Mouse (Mus musculus) MEL (cell line): ENCODE measurements around the gene Znrf4. TPM values are rescaled to one million over a fixed set of nuclear protein-coding genes. Genes with fewer than 3 reads are reported as not detected.

Experiments used
- DNase-seq: peaks from one replicate; pipeline ENCODE4 v3.0.0; 2011; ENCODE audit warnings: low read depth, low spot score
- H3K27ac ChIP-seq: 2 replicates; pipeline ENCODE4 v1.5.1; 2012; ENCODE audit warnings: low read depth, mild to moderate bottlenecking, control low read depth, low read length, moderate library complexity; ENCODE audit not compliant: control insufficient read depth
- H3K27me3 ChIP-seq, 2 experiments: fragments of 150-350 bp in 1 of 2; sonication (generic) in 1 of 2; 2 replicates each; pipeline ENCODE4 v1.6.1; 2012; ENCODE audit warnings: low read length in 2 of 2, mild to moderate bottlenecking in 2 of 2, improper control_type of control experiment in 1 of 2, moderate library complexity in 1 of 2; ENCODE audit not compliant: insufficient read depth in 2 of 2, control insufficient read depth in 1 of 2
- H3K36me3 ChIP-seq, 2 experiments: 2 replicates each; pipeline ENCODE4 v1.6.1; 2012 to 2014; ENCODE audit warnings: low read length in 2 of 2, improper control_type of control experiment in 1 of 2, inconsistent platforms in 1 of 2, mild to moderate bottlenecking in 1 of 2; ENCODE audit not compliant: insufficient read depth in 2 of 2, control insufficient read depth in 1 of 2
- H3K4me1 ChIP-seq, 2 experiments: fragments of 150-350 bp in 1 of 2; sonication (generic) in 1 of 2; 2 replicates each; pipeline ENCODE4 v1.6.1; 2012; ENCODE audit warnings: low read length in 2 of 2, improper control_type of control experiment in 1 of 2, mild to moderate bottlenecking in 1 of 2; ENCODE audit not compliant: insufficient read depth in 2 of 2, control insufficient read depth in 1 of 2
- H3K4me3 ChIP-seq, 2 experiments: fragments of 150-350 bp in 1 of 2; sonication (generic) in 1 of 2; 2 replicates each; pipeline ENCODE4 v1.5.1; 2012; ENCODE audit warnings: low read depth in 2 of 2, low read length in 2 of 2, mild to moderate bottlenecking in 2 of 2, moderate library complexity in 2 of 2, control low read depth in 1 of 2, improper control_type of control experiment in 1 of 2; ENCODE audit not compliant: control insufficient read depth in 1 of 2, insufficient read depth in 1 of 2
- H3K79me2 ChIP-seq: 2 replicates; pipeline ENCODE4 v1.6.1; 2012; ENCODE audit warnings: mild to moderate bottlenecking, low read length, moderate library complexity; ENCODE audit not compliant: control insufficient read depth, poor library complexity, insufficient read depth
- H3K9ac ChIP-seq: 2 replicates; pipeline ENCODE4 v1.6.1; 2012; ENCODE audit warnings: low read depth, mild to moderate bottlenecking, control low read depth, low read length, moderate library complexity; ENCODE audit not compliant: control insufficient read depth, poor library complexity, severe bottlenecking
- H3K9me3 ChIP-seq: fragments of 150-350 bp; sonication (generic); replicated peaks from 2 replicates; pipeline ENCODE4 v1.6.1; 2012; ENCODE audit warnings: mild to moderate bottlenecking, low read length, improper control_type of control experiment, moderate library complexity; ENCODE audit not compliant: insufficient read depth
- BHLHE40 ChIP-seq: IDR thresholded peaks from 2 replicates; pipeline ENCODE4 v1.6.1; 2012; ENCODE audit warnings: low read depth, mild to moderate bottlenecking, inconsistent platforms, low read length, improper control_type of control experiment, borderline replicate concordance
- CHD2 ChIP-seq: IDR thresholded peaks from 2 replicates; pipeline ENCODE4 v1.6.1; 2011; ENCODE audit warnings: low read length, improper control_type of control experiment
- CTCF ChIP-seq, 3 experiments: IDR thresholded peaks in 2 of 3; conservative IDR thresholded peaks in 1 of 3; 2 replicates each; pipeline ENCODE4 v1.5.1; 2011 to 2012; ENCODE audit warnings: low read length in 3 of 3, low read depth in 2 of 3, mild to moderate bottlenecking in 2 of 3, improper control_type of control experiment in 1 of 3, inconsistent platforms in 1 of 3, mixed read lengths in 1 of 3, moderate library complexity in 1 of 3; ENCODE audit not compliant: control insufficient read depth in 1 of 3, insufficient read depth in 1 of 3, poor library complexity in 1 of 3, severe bottlenecking in 1 of 3
- ELF1 ChIP-seq: IDR thresholded peaks from 2 replicates; pipeline ENCODE4 v1.6.1; 2014; ENCODE audit warnings: low read depth, mild to moderate bottlenecking, inconsistent platforms, low read length, improper control_type of control experiment, moderate library complexity
- ETS1 ChIP-seq: IDR thresholded peaks from 2 replicates; pipeline ENCODE4 v1.6.1; 2012; ENCODE audit warnings: low read depth, mild to moderate bottlenecking, inconsistent platforms, low read length, improper control_type of control experiment, moderate library complexity
- GATA1 ChIP-seq: IDR thresholded peaks from 2 replicates; pipeline ENCODE4 v1.6.1; 2011; ENCODE audit warnings: low read depth, low read length, improper control_type of control experiment
- HCFC1 ChIP-seq: IDR thresholded peaks from 2 replicates; pipeline ENCODE4 v1.6.1; 2012; ENCODE audit warnings: low read depth, mild to moderate bottlenecking, inconsistent platforms, low read length, improper control_type of control experiment, moderate library complexity
- JUND ChIP-seq: IDR thresholded peaks from 2 replicates; pipeline ENCODE4 v1.6.1; 2011; ENCODE audit warnings: low read depth, mild to moderate bottlenecking, improper control_type of control experiment, low read length
- KAT2A ChIP-seq: conservative IDR thresholded peaks from 2 replicates; pipeline ENCODE4 v1.6.1; 2012; ENCODE audit warnings: low read depth, low read length, improper control_type of control experiment, inconsistent platforms
- MAFK ChIP-seq: IDR thresholded peaks from 2 replicates; pipeline ENCODE4 v1.6.1; 2011; ENCODE audit warnings: low read depth, mild to moderate bottlenecking, low read length, improper control_type of control experiment, borderline replicate concordance
- MAX ChIP-seq: IDR thresholded peaks from 2 replicates; pipeline ENCODE4 v1.6.1; 2011; ENCODE audit warnings: low read length, improper control_type of control experiment
- MAZ ChIP-seq: IDR thresholded peaks from 2 replicates; pipeline ENCODE4 v1.6.1; 2012; ENCODE audit warnings: low read depth, mild to moderate bottlenecking, inconsistent platforms, low read length, improper control_type of control experiment
- MEF2A ChIP-seq: IDR thresholded peaks from 2 replicates; pipeline ENCODE4 v1.6.1; 2014; ENCODE audit warnings: low read depth, mild to moderate bottlenecking, inconsistent platforms, low read length, improper control_type of control experiment; ENCODE audit not compliant: poor library complexity, insufficient replicate concordance, severe bottlenecking; ENCODE audit errors: extremely low read depth
- MXI1 ChIP-seq: IDR thresholded peaks from 2 replicates; pipeline ENCODE4 v1.6.1; 2011; ENCODE audit warnings: mild to moderate bottlenecking, low read depth, low read length, improper control_type of control experiment
- MYB ChIP-seq: IDR thresholded peaks from 2 replicates; pipeline ENCODE4 v1.6.1; 2011; ENCODE audit warnings: mild to moderate bottlenecking, low read depth, low read length, improper control_type of control experiment
- MYC ChIP-seq: IDR thresholded peaks from 2 replicates; pipeline ENCODE4 v1.6.1; 2011; ENCODE audit warnings: low read depth, mild to moderate bottlenecking, low read length, improper control_type of control experiment, moderate library complexity
- NRF1 ChIP-seq: IDR thresholded peaks from 2 replicates; pipeline ENCODE4 v1.6.1; 2014; ENCODE audit warnings: low read depth, mild to moderate bottlenecking, inconsistent platforms, low read length, improper control_type of control experiment, moderate library complexity; ENCODE audit not compliant: poor library complexity, insufficient read depth, severe bottlenecking
- POLR2A ChIP-seq, 2 experiments: IDR thresholded peaks; 2 replicates each; pipeline ENCODE4 v1.6.1; 2011 to 2012; ENCODE audit warnings: low read length in 2 of 2, mild to moderate bottlenecking in 2 of 2, control low read depth in 1 of 2, improper control_type of control experiment in 1 of 2, low read depth in 1 of 2, moderate library complexity in 1 of 2; ENCODE audit not compliant: control insufficient read depth in 1 of 2, insufficient read depth in 1 of 2, poor library complexity in 1 of 2
- RAD21 ChIP-seq: IDR thresholded peaks from 2 replicates; pipeline ENCODE4 v1.6.1; 2011; ENCODE audit warnings: mild to moderate bottlenecking, low read depth, low read length, improper control_type of control experiment
- SIN3A ChIP-seq: IDR thresholded peaks from 2 replicates; pipeline ENCODE4 v1.6.1; 2012; ENCODE audit warnings: low read length, improper control_type of control experiment, inconsistent platforms
- SMC3 ChIP-seq: IDR thresholded peaks from 2 replicates; pipeline ENCODE4 v1.6.1; 2011; ENCODE audit warnings: low read depth, low read length, improper control_type of control experiment
- TAL1 ChIP-seq: IDR thresholded peaks from 2 replicates; pipeline ENCODE4 v1.6.1; 2012; ENCODE audit warnings: mild to moderate bottlenecking, inconsistent platforms, low read length, moderate library complexity, mixed read lengths
- TBP ChIP-seq: IDR thresholded peaks from 2 replicates; pipeline ENCODE4 v1.8.0; 2011; ENCODE audit warnings: low read depth, low read length, improper control_type of control experiment
- TCF12 ChIP-seq: IDR thresholded peaks from 2 replicates; pipeline ENCODE4 v1.6.1; 2014; ENCODE audit warnings: low read depth, mild to moderate bottlenecking, inconsistent platforms, low read length, improper control_type of control experiment, moderate library complexity
- ZKSCAN1 ChIP-seq: IDR thresholded peaks from 2 replicates; pipeline ENCODE4 v1.6.1; 2012; ENCODE audit warnings: low read depth, mild to moderate bottlenecking, inconsistent platforms, low read length, improper control_type of control experiment, moderate library complexity
- ZMIZ1 ChIP-seq: IDR thresholded peaks from 2 replicates; pipeline ENCODE4 v1.6.1; 2012; ENCODE audit warnings: low read depth, mild to moderate bottlenecking, inconsistent platforms, low read length, improper control_type of control experiment, moderate library complexity
- ZNF384 ChIP-seq: IDR thresholded peaks from 2 replicates; pipeline ENCODE4 v1.6.1; 2012; ENCODE audit warnings: low read depth, mild to moderate bottlenecking, inconsistent platforms, low read length, improper control_type of control experiment
- polyA plus RNA-seq, 2 experiments: library from polyadenylated mRNA; stranded (reverse) in 1 of 2; unstranded in 1 of 2; fragments of >175 nt in 1 of 2; fragments of >200 nt in 1 of 2; gene quantifications; 2 replicates each; pipeline versions ENCODE4 v1.2.1 to v1.2.4; 2012; ENCODE audit warnings: low replicate concordance in 2 of 2, low read depth in 1 of 2; ENCODE audit not compliant: insufficient read length in 2 of 2, insufficient read depth in 1 of 2, missing spikeins in 1 of 2
- total RNA-seq: library from RNA; depleted of rRNA; stranded (reverse); fragments of 300-350 nt; gene quantifications from 2 replicates; pipeline ENCODE4 v1.2.3, GENCODE M21; 2012

Gene Znrf4
- total and polyA plus RNA-seq, 3 experiments, result not detected

- Histone ChIP-seq H3K27me3 (no peaks in the 10 kb centered on the region), H3K4me1 (peaks cover 0 to 15% of the 10 kb centered on the region in 2 experiments; a peak in 1 of 4 replicates), H3K4me3 (no peak overlapping the region), H3K79me2 (no peaks in the 10 kb centered on the region; the same call in 1 of the 2 replicates), H3K27ac (no peak overlapping the region), H3K9me3 (no peaks in the 10 kb centered on the region), H3K9ac (no peak overlapping the region), H3K36me3 (0 out of 4 replicates have a peak, but pooled peaks cover 0 to 2% of the 10 kb centered on the region in 2 experiments)
- TF ChIP-seq MAZ (no peak), RAD21 (no peak), MXI1 (no peak), CTCF (IDR thresholded peaks at IDR 0.05 in 2 of 3, conservative IDR thresholded peaks at IDR 0.05 in 1 of 3; ENCODE audit: control insufficient read depth in 1 of 3, insufficient read depth in 1 of 3, low read depth in 2 of 3, low read length in 3 of 3, poor library complexity in 1 of 3, severe bottlenecking in 1 of 3) (no peak), BHLHE40 (no peak), TAL1 (no peak), KAT2A (no peak), MEF2A (no peak), CHD2 (no peak), MYB (no peak), HCFC1 (no peak), ZKSCAN1 (no peak), JUND (no peak)
- DNase-seq, result no peak
Observed at GRCm38 (mm10) chr17:56510970-56511706, 1.1 kb downstream of the Znrf4 start.

GRCm38 (mm10) chr17:56510473-56510969 is 1.7 kb downstream of the Znrf4 start:
- Histone ChIP-seq H3K36me3 (0 out of 4 replicates have a peak, but pooled peaks cover 0 to 2% of the 10 kb centered on the region in 2 experiments), H3K27me3 (no peaks in the 10 kb centered on the region), H3K4me1 (peaks cover 0 to 15% of the 10 kb centered on the region in 2 experiments; a peak in 1 of 4 replicates), H3K9me3 (no peaks in the 10 kb centered on the region), H3K4me3 (no peak overlapping the region), H3K79me2 (no peaks in the 10 kb centered on the region; the same call in 1 of the 2 replicates), H3K9ac (no peak overlapping the region), H3K27ac (no peak overlapping the region)
- no peak for TF ChIP-seq JUND
- TF ChIP-seq ZNF384, result no peak
- TF ChIP-seq MXI1, result no peak
- no peak for TF ChIP-seq ZMIZ1
- no peak for TF ChIP-seq GATA1
- no peak for TF ChIP-seq MAX
- no peak for TF ChIP-seq MYC
- TF ChIP-seq ELF1, result no peak
- TF ChIP-seq SIN3A, result no peak
- TF ChIP-seq KAT2A, result no peak
- TF ChIP-seq POLR2A (IDR thresholded peaks at IDR 0.05; ENCODE audit: control insufficient read depth in 1 of 2, insufficient read depth in 1 of 2, low read depth in 1 of 2, low read length in 2 of 2, poor library complexity in 1 of 2), result no peak
- no peak for TF ChIP-seq TBP
- TF ChIP-seq ETS1, result no peak
- no peak for TF ChIP-seq NRF1
- no peak for TF ChIP-seq MEF2A
- no peak for TF ChIP-seq MAFK
- TF ChIP-seq ZKSCAN1, result no peak
- no peak for TF ChIP-seq TCF12
- TF ChIP-seq HCFC1, result no peak
- no peak for TF ChIP-seq SMC3
- DNase-seq, result no peak
